Mouse (Mus musculus): Measurements from ENCODE around the gene Pam16.

Gene Pam16

DNA sequence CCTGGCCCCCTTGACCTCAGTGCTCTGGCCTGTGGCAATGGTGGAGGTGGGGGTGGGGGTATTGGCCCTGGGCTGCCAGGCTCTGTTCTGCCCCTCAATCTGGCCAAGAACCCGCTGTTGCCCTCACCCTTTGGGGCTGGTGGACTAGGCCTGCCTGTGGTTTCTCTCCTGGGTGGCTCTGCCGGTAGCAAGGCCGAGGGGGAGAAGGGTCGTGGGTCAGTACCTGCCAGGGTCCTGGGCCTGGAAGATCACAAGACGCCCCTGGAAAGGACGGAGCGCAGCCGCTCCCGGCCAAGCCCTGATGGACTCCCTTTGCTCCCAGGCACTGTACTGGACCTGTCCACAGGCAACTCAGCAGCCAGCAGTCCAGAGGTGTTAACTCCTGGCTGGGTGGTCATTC lies 11.1 kb downstream of the Pam16 start:
- no peak for DNase-seq (ENCODE audit: extremely low read depth, insufficient read length, low spot score)

DNA sequence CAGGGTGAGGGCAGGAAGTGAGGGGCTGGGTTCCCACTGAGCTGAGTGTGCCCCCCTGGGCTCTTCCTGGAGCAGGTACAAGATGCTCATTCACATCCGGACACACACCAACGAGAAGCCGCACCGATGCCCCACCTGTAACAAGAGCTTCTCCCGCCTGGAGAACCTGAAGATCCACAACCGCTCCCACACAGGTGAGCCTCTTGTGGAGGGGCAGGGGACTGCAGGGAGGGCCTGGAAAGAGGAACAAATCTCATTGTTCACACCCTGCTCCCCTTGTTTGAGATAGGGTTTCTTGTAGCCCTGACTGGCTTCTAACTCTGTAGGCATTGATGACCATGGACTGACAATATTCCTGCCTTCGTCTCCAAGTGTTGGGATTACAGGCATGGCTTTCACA lies 13.1 kb downstream of the Pam16 start:
- DNase-seq (ENCODE audit: extremely low read depth, insufficient read length, low spot score) = no peak

DNA sequence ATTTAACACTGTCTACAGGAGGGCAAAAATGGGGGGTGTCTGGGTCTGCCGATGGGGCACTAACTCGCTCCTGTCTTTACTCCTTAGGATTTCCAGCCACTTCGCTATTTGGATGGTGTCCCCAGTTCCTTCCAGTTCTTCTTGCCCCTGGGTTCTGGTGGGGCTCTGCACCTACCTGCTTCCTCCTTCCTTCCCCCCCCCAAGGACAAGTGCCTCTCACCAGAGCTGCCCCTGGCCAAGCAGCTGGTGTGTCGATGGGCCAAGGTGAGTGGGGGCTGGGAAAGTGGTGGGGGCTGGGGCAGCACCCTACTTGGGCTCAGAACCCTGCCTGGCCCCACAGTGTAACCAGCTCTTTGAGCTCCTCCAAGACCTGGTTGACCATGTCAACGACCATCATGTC lies 13.6 kb downstream of the Pam16 start:
- DNase-seq (ENCODE audit: extremely low read depth, insufficient read length, low spot score) = no peak

DNA sequence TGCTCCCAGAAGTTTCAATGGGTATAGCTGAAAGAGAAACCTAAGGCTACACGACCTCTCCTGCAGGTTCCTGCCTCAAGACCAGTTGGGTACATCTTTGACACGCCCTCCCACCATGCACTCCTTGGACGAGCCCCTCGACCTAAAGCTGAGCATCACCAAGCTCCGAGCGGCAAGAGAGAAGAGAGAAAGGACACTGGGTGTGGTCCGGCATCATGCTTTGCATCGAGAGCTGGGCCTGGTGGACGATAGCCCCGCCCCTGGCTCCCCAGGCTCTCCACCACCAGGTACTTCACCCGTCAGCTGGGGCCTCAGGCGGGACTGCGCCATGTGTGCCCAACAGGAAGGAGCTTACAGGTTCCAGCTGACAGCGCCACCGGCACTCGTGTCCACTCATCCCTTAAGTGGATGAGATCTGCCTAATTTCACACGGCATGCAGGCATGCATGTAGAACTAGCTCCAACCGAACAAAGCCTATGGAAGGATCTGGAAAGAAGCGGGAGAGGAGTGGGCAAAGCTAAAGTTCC lies 16.2 kb downstream of the Pam16 start:
- DNase-seq (ENCODE audit: extremely low read depth, insufficient read length, low spot score) = no peak

DNA sequence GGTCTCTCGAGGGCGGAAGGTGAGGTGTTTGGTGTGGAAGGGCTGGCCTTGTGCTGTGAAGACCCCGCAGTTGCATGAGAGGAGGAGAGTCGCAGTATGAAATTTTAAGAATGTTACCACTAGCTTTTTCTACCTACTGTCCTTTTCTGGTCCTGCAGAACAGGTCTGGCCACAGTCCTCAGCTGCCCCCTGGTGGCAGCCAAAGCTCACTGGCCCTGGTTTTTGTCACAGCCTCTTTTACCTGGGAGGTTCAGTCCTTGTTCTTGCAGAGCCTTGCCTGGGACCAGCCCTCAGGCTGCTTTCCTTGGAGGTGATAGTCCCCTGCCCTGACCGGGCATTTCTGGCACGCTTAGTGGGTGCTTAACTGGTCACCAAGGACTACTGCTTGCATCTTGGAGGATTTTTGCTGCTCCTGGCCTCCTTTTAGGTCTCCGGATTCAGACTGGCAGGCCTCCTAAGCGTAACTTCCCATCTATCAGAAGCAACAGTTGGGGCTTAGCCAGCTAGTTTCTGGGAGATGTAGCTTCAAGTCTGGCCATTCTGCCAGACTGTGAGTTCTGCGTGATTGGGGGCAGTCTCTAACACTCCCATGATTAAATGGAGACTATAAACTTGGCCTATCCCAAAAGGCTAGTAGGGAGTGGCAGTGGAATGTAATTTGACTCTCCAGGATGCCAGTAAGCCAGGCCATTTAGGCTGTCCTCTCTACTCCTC lies 16.8 kb downstream of the Pam16 start:
- DNase-seq (ENCODE audit: extremely low read depth, insufficient read length, low spot score) = peak; percentile 58

DNA sequence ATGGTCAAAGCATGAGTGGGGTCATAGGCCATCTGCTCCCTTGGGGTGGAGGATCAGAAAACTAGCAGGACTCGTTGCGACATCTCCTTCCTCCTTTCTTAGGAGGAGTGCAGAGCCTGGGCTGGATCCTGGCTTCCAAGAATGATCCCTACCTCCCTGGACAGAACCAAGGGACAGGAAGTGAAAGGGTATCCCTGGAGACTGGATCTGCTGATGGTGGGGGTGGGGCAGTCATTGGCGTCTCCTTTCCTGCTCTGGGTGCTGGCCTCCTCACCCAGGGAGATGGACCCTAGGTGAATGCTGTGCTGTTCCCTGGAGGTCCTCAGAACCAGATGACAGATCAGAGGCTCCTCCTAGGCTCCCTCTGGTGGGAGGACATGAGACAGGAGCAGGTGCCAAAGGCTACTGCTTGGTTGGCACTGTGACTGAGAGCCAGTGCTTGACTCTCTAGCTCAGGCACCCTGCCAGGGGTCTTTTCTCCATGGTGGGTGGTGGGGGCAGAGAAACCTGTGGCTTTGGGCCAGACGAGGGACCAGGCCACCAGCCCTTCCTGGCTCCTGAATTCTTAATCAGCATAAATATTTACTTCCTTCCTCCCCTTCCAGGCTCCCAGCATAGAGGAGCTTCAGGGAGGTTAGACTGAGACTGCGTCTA lies 18.2 kb downstream of the Pam16 start:
- no peak for DNase-seq (ENCODE audit: extremely low read depth, insufficient read length, low spot score)

DNA sequence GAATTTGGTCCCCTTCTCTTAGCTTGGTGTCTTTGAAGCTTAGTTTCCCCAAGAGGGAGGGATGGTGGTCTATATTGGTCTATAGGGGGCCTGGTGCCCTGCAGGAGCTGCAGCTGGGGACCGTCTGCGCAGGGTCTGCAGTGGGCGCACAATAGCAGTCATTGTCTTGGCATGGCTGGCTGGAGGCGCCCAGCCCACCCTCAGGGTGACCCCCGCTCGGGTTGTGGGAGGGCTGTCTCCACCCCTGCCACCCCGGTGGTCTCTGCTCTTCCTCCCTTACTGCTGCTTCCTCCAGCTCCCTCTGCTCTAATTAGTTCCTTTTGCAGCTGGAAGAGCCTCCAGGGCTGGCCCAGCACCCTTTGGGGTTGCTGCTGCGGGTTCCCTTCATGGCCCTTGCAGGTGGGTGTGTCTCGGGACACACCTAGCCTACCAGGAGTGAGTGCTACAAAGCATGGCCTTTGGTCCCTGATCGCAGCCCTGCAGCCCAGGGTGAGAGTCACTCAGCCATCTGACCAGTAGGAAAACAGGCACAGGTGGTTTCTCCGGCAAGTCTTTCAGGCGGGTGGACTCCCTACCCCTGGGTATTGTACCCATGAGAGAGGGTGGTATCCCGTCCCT lies 19.2 kb downstream of the Pam16 start:
- DNase-seq (ENCODE audit: extremely low read depth, insufficient read length, low spot score) = no peak

DNA sequence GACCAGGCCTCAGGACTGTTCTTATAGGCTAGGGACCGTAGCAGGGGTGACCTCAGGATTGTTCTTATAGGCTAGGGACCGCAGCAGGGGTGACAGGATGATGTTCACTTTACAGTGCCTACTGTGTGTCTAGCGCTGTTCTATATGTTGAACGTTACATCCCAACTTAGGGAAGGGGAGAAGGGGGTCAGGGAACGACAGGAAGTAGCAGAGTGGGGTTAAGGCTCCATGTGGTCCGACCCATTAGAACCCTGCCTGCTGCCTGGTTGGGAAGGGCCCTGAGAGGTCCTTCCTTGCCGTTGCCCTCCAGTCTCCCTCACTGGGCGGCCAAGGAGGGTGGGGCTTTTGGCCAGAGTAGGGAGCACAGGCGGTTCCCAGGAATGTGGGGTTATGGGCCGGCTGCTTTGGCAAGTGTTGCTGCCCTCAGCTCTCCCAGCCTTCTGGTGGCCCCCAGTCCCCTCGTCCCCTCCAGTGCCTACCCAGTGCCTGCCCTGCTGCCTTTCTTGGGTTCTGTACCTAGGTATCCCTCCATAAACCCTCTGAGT lies 20.4 kb downstream of the Pam16 start:
- no peak for DNase-seq (ENCODE audit: extremely low read depth, insufficient read length, low spot score)

DNA sequence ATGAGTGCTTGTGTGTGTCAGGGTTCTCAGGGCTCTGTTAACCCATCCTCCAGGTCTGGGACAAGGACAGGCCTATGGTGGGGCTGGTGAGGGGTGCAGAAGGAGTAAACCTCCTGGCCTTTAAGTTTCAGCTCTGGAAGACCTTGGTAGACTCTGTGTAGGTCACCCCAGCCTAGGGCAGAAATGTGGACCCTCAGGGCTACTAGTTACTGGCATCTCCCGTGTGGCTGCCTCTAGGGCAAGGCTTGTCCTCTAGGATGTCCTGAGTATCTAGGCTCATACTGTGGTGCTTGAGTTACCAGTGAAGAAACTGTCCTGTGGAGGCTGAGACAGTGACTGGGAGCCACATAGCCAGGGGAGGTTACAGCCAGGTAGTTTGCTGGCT lies 21.3 kb downstream of the Pam16 start:
- no peak for DNase-seq (ENCODE audit: extremely low read depth, insufficient read length, low spot score)

DNA sequence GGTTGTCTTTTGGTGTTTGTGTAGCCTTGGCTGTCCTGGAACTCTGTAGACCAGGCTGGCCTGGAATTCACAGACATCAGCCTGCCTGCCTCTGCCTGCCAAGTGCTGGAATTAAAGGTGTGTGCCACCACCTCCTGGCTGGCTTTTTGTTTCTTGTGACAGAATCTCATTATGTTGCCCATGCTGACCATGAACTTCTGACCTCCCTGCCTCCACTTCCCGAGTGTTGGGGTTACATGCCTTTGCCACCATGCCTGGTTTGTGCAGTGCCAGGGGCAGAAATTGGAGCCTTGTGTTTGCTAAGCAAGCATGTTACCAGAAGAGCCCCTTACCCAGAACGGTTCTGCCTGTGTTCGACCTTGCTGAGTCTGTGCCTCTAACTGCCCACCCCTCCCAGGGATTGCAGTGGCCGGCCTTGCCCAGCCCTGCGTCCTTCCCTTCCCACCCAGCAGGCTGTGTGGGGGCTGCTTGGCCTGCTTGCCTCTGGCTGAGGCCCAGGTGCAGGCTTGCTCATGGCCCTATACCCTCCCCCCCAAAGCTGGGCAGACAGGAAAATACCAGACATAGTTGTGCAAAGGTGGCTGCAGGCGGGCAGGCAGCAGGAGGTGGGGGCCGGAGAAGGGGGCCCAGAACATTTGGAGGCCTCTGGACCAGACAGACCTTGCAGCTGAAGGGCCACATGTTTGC lies 21.9 kb downstream of the Pam16 start:
- DNase-seq (ENCODE audit: extremely low read depth, insufficient read length, low spot score) = no peak

DNA sequence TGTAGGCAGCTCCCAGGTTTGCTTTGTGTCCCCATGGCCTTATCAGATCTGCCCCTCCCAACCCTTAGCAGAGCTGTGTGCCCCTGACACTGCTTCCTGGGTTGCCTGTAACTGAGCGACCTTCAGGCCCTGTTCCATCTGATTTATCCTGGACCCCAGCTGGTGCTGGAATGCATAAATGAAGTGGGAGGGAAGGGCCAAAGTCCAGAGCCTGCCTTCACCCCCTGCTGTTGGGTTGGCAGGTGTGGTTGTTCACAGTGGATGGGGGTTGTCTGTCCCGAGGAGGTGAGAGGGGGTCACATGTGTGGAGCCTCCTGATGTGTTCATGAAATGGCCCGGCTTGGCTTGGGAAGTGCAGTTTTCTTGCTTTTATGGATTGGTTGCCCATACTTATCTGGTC lies 22.6 kb downstream of the Pam16 start:
- no peak for DNase-seq (ENCODE audit: extremely low read depth, insufficient read length, low spot score)

DNA sequence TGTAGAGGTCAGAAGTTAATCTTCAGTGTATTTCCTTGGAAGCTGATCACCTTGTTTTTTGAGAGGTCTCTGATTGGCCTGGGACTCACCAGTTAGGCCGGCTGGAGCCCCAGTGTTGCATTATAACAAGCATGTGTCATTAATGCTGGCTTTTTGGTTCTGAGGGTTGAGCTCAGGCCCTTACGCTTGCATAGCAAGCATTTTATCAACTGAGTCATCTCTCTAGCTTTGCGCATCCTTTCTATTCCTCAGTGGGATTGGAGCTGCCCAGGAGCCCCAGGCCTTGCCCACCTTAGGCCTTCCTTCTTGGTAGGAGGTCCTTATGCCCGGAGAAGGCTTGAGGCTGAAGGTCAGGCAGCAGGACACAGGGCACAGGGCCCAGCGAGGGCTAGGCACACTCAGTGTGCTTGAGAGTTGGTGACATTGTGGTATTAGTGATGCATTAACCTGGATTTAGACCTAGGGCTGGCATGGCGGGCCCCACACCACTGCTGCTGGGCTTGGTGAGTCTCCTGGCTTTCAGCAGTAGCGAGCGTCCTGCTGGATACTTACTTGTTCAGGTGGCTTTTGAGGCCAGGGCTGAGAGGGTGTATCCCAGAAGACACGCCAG lies 24.0 kb downstream of the Pam16 start:
- DNase-seq (ENCODE audit: extremely low read depth, insufficient read length, low spot score) = no peak

DNA sequence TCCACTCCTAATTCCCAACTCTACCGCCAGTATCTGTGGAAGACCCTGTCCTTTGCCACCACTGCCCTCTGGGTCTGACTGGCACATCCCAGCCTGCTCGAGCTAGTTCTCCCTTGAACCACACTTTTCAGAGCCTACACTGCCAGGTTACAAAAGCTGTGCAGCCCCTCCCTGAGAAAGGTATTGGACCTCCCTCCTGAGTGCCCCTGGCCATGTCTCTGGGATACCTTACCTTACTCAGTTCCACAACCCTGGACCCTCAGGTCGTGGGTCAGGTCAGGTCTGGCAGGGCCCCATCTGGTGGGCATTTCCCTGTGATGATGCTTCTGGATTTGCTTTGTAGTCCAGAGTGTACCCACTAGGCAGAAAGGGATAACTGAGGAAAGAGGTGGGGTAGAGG lies 25.2 kb downstream of the Pam16 start:
- DNase-seq (ENCODE audit: extremely low read depth, insufficient read length, low spot score) = no peak

DNA sequence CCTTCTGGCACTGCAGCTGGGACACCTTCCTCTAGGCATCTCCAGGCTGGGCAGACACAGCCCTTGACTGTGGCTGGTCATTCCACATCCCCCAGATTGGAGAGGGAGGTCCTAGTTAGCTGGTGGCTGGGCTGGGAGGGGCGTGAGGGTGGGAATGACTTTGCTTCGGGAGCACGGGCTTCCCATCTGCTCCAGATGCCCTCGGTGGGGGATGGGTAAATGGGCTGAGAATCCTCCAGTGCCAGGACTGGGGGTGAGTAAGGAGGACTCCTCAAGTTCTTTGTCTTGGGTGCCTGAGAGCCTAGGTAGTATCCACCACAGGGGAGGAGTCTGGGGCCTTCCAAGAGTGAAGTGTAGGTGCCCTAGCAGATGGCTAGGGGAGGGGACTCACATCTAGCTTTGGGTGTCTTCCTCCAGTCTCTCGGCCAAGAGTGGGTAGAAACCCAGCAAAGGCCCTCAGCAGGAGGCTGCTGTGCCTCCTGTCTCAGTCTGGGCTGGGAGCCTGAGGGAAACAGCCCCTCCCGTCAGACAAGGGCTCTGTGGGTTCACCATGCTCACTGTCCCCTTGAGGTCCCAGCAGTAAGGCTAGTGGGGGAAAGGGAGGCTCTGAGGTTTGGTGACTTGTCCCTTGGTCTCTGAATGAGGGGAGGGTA lies 25.8 kb downstream of the Pam16 start:
- no peak for DNase-seq (ENCODE audit: extremely low read depth, insufficient read length, low spot score)

DNA sequence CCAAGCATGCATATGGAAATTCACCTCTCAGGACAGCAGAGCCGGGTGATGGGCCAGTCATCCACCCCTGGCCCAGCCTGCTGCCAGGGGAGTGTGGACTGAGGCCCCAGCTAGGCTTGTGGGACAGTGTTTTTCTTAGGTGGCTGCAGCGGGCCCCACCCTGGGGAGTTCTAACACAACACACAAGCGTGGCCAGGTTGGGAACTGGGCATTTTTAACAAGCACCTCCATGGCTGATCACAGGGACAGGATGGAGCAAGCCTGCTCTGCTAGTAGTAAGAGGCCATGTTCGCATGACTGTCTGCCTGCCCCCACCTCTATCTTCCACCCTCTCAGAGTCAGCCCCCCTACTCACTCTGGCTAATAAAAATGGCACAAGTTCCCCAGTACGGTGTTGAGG lies 26.7 kb downstream of the Pam16 start:
- no peak for DNase-seq (ENCODE audit: extremely low read depth, insufficient read length, low spot score)

DNA sequence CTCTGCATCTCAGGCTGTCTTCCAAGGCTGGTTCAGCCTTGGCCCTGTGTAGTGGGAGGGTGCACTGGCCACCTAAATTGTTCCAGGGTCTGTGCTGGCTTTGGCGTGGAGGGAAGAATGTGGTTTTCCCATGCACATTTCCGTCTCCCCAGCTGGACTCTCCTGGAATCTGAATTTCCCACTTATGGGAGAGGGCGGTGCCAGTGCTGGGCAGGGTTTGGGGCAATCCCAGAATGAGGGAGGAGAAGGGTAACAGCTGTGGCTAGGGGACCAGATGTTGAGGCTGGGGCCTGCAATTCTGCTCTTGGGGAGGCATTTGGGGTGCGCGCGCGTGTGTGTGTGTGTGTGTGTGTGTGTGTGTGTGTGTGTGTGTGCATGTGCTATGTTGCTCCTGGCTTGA lies 27.5 kb downstream of the Pam16 start:
- DNase-seq (ENCODE audit: extremely low read depth, insufficient read length, low spot score) = peak; percentile 61

DNA sequence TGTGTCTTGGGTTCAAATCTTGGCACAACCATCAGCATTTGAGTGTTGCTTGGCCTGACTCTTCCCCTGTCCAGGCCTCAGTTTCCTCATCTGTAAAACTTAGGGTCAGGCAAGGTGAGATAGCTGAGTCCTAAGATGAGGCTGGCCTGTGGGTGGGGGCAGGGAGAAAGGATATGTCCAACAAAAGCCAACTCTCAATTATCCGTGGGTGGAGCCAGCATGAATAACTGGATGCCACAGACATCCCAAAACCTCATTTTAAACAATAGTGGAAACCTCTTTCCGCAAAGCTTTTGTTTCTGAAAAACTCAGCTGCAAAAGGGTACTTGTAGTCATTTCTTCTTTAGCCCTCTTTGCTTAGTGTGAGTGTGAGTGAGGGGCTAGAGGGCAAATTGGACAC lies 28.0 kb downstream of the Pam16 start:
- no peak for DNase-seq (ENCODE audit: extremely low read depth, insufficient read length, low spot score)

DNA sequence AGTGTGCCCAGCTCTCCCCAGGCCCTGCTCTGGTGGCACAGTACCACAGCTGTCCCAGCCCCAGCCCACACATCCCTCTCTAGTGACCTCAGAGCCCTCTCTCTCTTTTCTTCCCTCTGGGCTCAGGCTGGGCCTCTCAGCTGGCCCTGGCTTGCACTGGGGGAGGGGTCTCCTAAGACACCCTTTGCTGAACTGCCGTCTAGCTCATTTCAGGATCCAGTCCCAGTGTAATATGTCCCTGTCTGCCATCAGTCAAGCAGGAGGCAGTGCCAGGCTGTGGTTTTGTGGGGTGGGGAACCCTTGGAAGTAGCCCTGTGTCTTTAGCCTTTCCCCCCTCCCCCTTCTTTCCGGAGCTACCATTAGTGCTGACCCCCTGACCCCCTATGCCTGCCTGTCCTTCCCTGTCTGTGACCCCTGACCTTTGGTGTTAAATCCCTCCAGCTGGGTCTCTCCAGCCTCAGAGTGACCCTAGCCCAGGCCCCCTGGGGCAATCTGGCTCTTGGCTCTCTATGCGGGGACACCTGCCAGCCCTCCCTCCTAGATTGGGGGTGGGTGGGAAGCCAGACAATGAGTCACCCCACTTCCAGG lies 28.6 kb downstream of the Pam16 start:
- DNase-seq (ENCODE audit: extremely low read depth, insufficient read length, low spot score) = peak; percentile 61

DNA sequence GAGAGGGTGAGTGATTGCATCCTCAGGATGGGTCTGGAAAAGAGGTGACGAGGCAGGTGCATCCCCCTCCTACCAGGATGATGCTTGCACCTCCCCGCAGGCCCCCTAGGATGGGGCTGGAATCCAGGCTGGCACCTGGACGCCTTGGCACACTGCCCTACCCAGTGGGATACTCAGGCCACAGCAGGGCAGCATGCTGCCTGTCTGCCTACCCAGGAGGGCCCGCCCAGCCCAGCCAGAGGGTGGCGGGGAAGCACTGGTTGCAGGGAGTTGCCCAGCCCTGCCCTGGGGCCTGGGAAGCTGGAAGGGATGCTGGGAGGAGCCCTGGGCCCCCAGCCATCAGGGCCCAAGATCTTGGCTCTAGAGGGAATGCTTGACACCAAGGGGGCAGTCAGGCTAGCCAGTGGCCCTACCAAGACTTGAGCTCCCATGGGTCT lies 29.2 kb downstream of the Pam16 start:
- DNase-seq (ENCODE audit: extremely low read depth, insufficient read length, low spot score) = peak; percentile 91
